Mouse (Mus musculus) embryonic facial prominence, embryonic 15.5 days (tissue): ENCODE results near the gene Cacna1f. TPM values are rescaled to one million over a fixed set of nuclear protein-coding genes. Genes with fewer than 3 reads are reported as not detected.

Experiments
- ATAC-seq: fragments of 200-750 bp; cut with Nextera tagmentation; 2 replicates; pipeline ENCODE4 v1.8.0; 2017; ENCODE audit warnings: low read depth, moderate TSS enrichment; ENCODE audit not compliant: insufficient number of reproducible peaks, low FRiP score, low TSS enrichment
- H3K27ac ChIP-seq: fragments of 300-500 bp; sonication (generic); replicated peaks from 2 replicates; pipeline ENCODE4 v1.5.1; 2015; ENCODE audit warnings: mild to moderate bottlenecking, inconsistent platforms
- H3K27me3 ChIP-seq: fragments of 300-500 bp; sonication (generic); 2 replicates; pipeline ENCODE4 v1.6.1; 2015; ENCODE audit warnings: inconsistent platforms
- H3K36me3 ChIP-seq: fragments of 300-500 bp; sonication (generic); 2 replicates; pipeline ENCODE4 v1.6.1; 2015; ENCODE audit warnings: mild to moderate bottlenecking, inconsistent platforms
- H3K4me1 ChIP-seq: fragments of 300-500 bp; sonication (generic); 2 replicates; pipeline ENCODE4 v1.6.1; 2015; ENCODE audit warnings: inconsistent platforms
- H3K4me2 ChIP-seq: fragments of 300-500 bp; sonication (generic); replicated peaks from 2 replicates; pipeline ENCODE4 v1.6.1; 2015; ENCODE audit warnings: mild to moderate bottlenecking, inconsistent platforms
- H3K4me3 ChIP-seq: fragments of 300-500 bp; sonication (generic); replicated peaks from 2 replicates; pipeline ENCODE4 v1.5.1; 2015; ENCODE audit warnings: mild to moderate bottlenecking, inconsistent platforms
- H3K9ac ChIP-seq: fragments of 300-500 bp; sonication (generic); 2 replicates; pipeline ENCODE4 v1.6.1; 2015; ENCODE audit warnings: inconsistent platforms
- H3K9me3 ChIP-seq: fragments of 300-500 bp; sonication (generic); replicated peaks from 2 replicates; pipeline ENCODE4 v1.6.1; 2016; ENCODE audit warnings: inconsistent platforms
- WGBS: fragments of 180-500 bp; shearing (Covaris S2); methylation state at CpG from one replicate; pipeline ENCODE4 v1.1.7; 2015; 5-methylcytosine and 5-hydroxymethylcytosine counted together
- polyA plus RNA-seq: library from polyadenylated mRNA; unstranded; fragments of >200 nt; fragmentation: Nextera tagmentation; extraction: Ambion mirVana; gene quantifications from 2 replicates; pipeline ENCODE4 v1.2.1, GENCODE M21; 2015

The Cacna1f gene
- 0.03 and 0.11 TPM in 2 replicates for polyA plus RNA-seq

- no peak within 1 kb of the TSS for H3K4me3 ChIP-seq
- ATAC-seq: no peak
- no peak within 1 kb of the TSS for H3K9ac ChIP-seq
- H3K4me1 ChIP-seq: no peaks in the 10 kb centered on the region
- H3K27ac ChIP-seq: no peak within 1 kb of the TSS
- no peak within 1 kb of the TSS for H3K4me2 ChIP-seq
- no peaks in the 10 kb centered on the region for H3K36me3 ChIP-seq
- 67% methylated on average over 6 of the region's 6 CpGs for WGBS
- no peaks in the 10 kb centered on the region for H3K9me3 ChIP-seq
- H3K27me3 ChIP-seq: no peaks in the 10 kb centered on the region; the same call in 1 of the 2 replicates
These were observed at the start of gene Cacna1f for GRCm38 (mm10) chrX:7606783-7607182. Gene Cacna1f, plus strand, starts transcription at chrX:7607083.

GRCm38 (mm10) chrX:7563076-7563475 is 43.8 kb upstream of the Cacna1f start:
- H3K9me3 ChIP-seq: no peaks in the 10 kb centered on the region
- no peaks in the 10 kb centered on the region for H3K36me3 ChIP-seq
- no peak overlapping the region for H3K9ac ChIP-seq
- 8% methylated on average over 2 of the region's 2 CpGs for WGBS
- ATAC-seq: no peak
- no peak overlapping the region for H3K4me3 ChIP-seq
- no peak overlapping the region for H3K4me2 ChIP-seq
- H3K27ac ChIP-seq: no peak overlapping the region
- H3K27me3 ChIP-seq: no peaks in the 10 kb centered on the region
- H3K4me1 ChIP-seq: no peaks in the 10 kb centered on the region

- Histone ChIP-seq H3K27ac (no peak overlapping the region), H3K4me1 (no peaks in the 10 kb centered on the region), H3K4me2 (no peak overlapping the region), H3K36me3 (no peaks in the 10 kb centered on the region), H3K9me3 (no peaks in the 10 kb centered on the region), H3K9ac (no peak overlapping the region), H3K4me3 (no peak overlapping the region), H3K27me3 (no peaks in the 10 kb centered on the region)
- 78% methylated on average over 6 of the region's 6 CpGs for WGBS
- no peak for ATAC-seq
These were observed 40.5 kb upstream of the Cacna1f start for GRCm38 (mm10) chrX:7566352-7566751.

GRCm38 (mm10) chrX:7567491-7567890 is 39.4 kb upstream of the Cacna1f start:
- 66% methylated on average over 9 of the region's 9 CpGs for WGBS
- H3K36me3 ChIP-seq: no peaks in the 10 kb centered on the region
- no peak overlapping the region for H3K4me2 ChIP-seq
- no peak for ATAC-seq
- no peak overlapping the region for H3K9ac ChIP-seq
- H3K4me1 ChIP-seq: peaks cover under 1% of the 10 kb centered on the region; the same call in 1 of the 2 replicates
- H3K27me3 ChIP-seq: no peaks in the 10 kb centered on the region
- no peaks in the 10 kb centered on the region for H3K9me3 ChIP-seq
- H3K4me3 ChIP-seq: no peak overlapping the region
- no peak overlapping the region for H3K27ac ChIP-seq

- no peaks in the 10 kb centered on the region for H3K27me3 ChIP-seq
- WGBS: 60% methylated on average over 7 of the region's 7 CpGs
- H3K9me3 ChIP-seq: no peaks in the 10 kb centered on the region
- no peak overlapping the region for H3K4me2 ChIP-seq
- ATAC-seq: no peak
- H3K27ac ChIP-seq: no peak overlapping the region
- H3K4me3 ChIP-seq: no peak overlapping the region
- H3K9ac ChIP-seq: no peak overlapping the region
- no peaks in the 10 kb centered on the region for H3K36me3 ChIP-seq
- peaks cover 8% of the 10 kb centered on the region for H3K4me1 ChIP-seq
These were observed 36.3 kb upstream of the Cacna1f start for GRCm38 (mm10) chrX:7570481-7571175.

GRCm38 (mm10) chrX:7571565-7572136 is 35.2 kb upstream of the Cacna1f start:
- Histone ChIP-seq H3K9ac (no peak overlapping the region), H3K4me3 (no peak overlapping the region), H3K4me2 (no peak overlapping the region), H3K27me3 (no peaks in the 10 kb centered on the region), H3K36me3 (no peaks in the 10 kb centered on the region), H3K4me1 (peaks cover 8% of the 10 kb centered on the region), H3K27ac (no peak overlapping the region), H3K9me3 (no peaks in the 10 kb centered on the region)
- WGBS: 88% methylated on average over 9 of the region's 9 CpGs
- ATAC-seq: no peak

GRCm38 (mm10) chrX:7572466-7572865 is 34.4 kb upstream of the Cacna1f start:
- peaks cover 8% of the 10 kb centered on the region for H3K4me1 ChIP-seq
- no peak overlapping the region for H3K4me3 ChIP-seq
- no peak overlapping the region for H3K9ac ChIP-seq
- H3K9me3 ChIP-seq: no peaks in the 10 kb centered on the region
- 83% methylated on average over 10 of the region's 10 CpGs for WGBS
- H3K4me2 ChIP-seq: 0 out of 2 replicates have a peak overlapping the region, but pooled peaks have one; percentile 63
- no peak for ATAC-seq
- no peaks in the 10 kb centered on the region for H3K27me3 ChIP-seq
- H3K27ac ChIP-seq: no peak overlapping the region
- no peaks in the 10 kb centered on the region for H3K36me3 ChIP-seq

GRCm38 (mm10) chrX:7573176-7574086 is 33.5 kb upstream of the Cacna1f start, which contains the start of gene Foxp3:
Gene Foxp3, plus strand, starts transcription at chrX:7573644.
- Histone ChIP-seq H3K4me3 (peak within 1 kb of the TSS; percentile 61), H3K36me3 (no peaks in the 10 kb centered on the region), H3K27me3 (no peaks in the 10 kb centered on the region), H3K27ac (peak within 1 kb of the TSS; percentile 80), H3K9ac (peak within 1 kb of the TSS; percentile 55), H3K4me2 (peak within 1 kb of the TSS; percentile 63), H3K9me3 (no peaks in the 10 kb centered on the region), H3K4me1 (peaks cover 8% of the 10 kb centered on the region)
- peak; percentile 63 for ATAC-seq
- 32% methylated on average over 59 of the region's 72 CpGs for WGBS

GRCm38 (mm10) chrX:7574087-7574884 is 32.6 kb upstream of the Cacna1f start, which contains the start of gene Ppp1r3f:
Gene Ppp1r3f, minus strand, starts transcription at chrX:7574283.
- Histone ChIP-seq H3K36me3 (no peaks in the 10 kb centered on the region), H3K9ac (peak within 1 kb of the TSS; percentile 55), H3K4me1 (peaks cover 8% of the 10 kb centered on the region), H3K4me3 (peak within 1 kb of the TSS; percentile 61), H3K4me2 (peak within 1 kb of the TSS; percentile 63), H3K9me3 (no peaks in the 10 kb centered on the region), H3K27ac (peak within 1 kb of the TSS; percentile 80), H3K27me3 (no peaks in the 10 kb centered on the region)
- ATAC-seq: peak; percentile 98
- WGBS: 15% methylated on average over 56 of the region's 65 CpGs

- Histone ChIP-seq H3K9ac (no peak overlapping the region), H3K27me3 (no peaks in the 10 kb centered on the region), H3K4me1 (peaks cover 8% of the 10 kb centered on the region), H3K27ac (no peak overlapping the region), H3K9me3 (no peaks in the 10 kb centered on the region), H3K4me2 (peak overlapping the region; percentile 63), H3K36me3 (no peaks in the 10 kb centered on the region), H3K4me3 (peak overlapping the region; percentile 61)
- WGBS: 29% methylated on average over 5 of the region's 6 CpGs
- no peak for ATAC-seq
These were observed 32.0 kb upstream of the Cacna1f start for GRCm38 (mm10) chrX:7574885-7575231.
